Mouse (Mus musculus): ENCODE data around the gene AC124108.1. TPM values are rescaled to one million over a fixed set of nuclear protein-coding genes. Genes with fewer than 3 reads are reported as not detected.

The AC124108.1 gene
- polyA plus RNA-seq, 1 experiment from 2014 or later: 0.07 TPM

GRCm38 (mm10) chr1:132197666-132198065, 6.4 kb downstream of the AC124108.1 start:
- Histone ChIP-seq H3K4me3 (replicated peaks; ENCODE audit: low read depth, low read length) (no peak overlapping the region), H3K27ac (no peak overlapping the region), H3K4me2 (ENCODE audit: low read length) (no peak overlapping the region), H3K36me3 (ENCODE audit: insufficient read depth, low read length) (no peaks in the 10 kb centered on the region), H3K27me3 (ENCODE audit: insufficient read depth, low read length) (0 out of 2 replicates have a peak, but pooled peaks cover 2% of the 10 kb centered on the region), H3K9ac (ENCODE audit: low read depth, low read length) (no peak overlapping the region), H3K4me1 (replicated peaks; ENCODE audit: insufficient read depth, low read length) (no peaks in the 10 kb centered on the region), H3K9me3 (replicated peaks; ENCODE audit: low read length) (no peaks in the 10 kb centered on the region)
- no peak for ATAC-seq (replicated peaks; ENCODE audit: low FRiP score, low read depth)
- WGBS: 23% methylated on average over 9 of the region's 9 CpGs
- no peak for DNase-seq (ENCODE audit: low spot score)
- no peak for TF ChIP-seq CTCF (IDR thresholded peaks at IDR 0.05; ENCODE audit: low read depth)

GRCm38 (mm10) chr1:132198401-132199071, 7.3 kb downstream of the AC124108.1 start:
- H3K4me1 ChIP-seq (replicated peaks; ENCODE audit: insufficient read depth, low read length): no peaks in the 10 kb centered on the region
- DNase-seq (ENCODE audit: low spot score) (no peak), ATAC-seq (replicated peaks; ENCODE audit: low FRiP score, low read depth) (no peak)
- no peaks in the 10 kb centered on the region for H3K9me3 ChIP-seq (replicated peaks; ENCODE audit: low read length)
- H3K27ac ChIP-seq: no peak overlapping the region
- WGBS: 68% methylated on average over 16 of the region's 16 CpGs
- 0 out of 2 replicates have a peak, but pooled peaks cover 2% of the 10 kb centered on the region for H3K27me3 ChIP-seq (ENCODE audit: insufficient read depth, low read length)
- no peak overlapping the region for H3K9ac ChIP-seq (ENCODE audit: low read depth, low read length)
- H3K4me3 ChIP-seq (replicated peaks; ENCODE audit: low read depth, low read length): no peak overlapping the region
- H3K36me3 ChIP-seq (ENCODE audit: insufficient read depth, low read length): no peaks in the 10 kb centered on the region
- H3K4me2 ChIP-seq (ENCODE audit: low read length): no peak overlapping the region
- TF ChIP-seq CTCF (IDR thresholded peaks at IDR 0.05; ENCODE audit: low read depth): no peak

DNA sequence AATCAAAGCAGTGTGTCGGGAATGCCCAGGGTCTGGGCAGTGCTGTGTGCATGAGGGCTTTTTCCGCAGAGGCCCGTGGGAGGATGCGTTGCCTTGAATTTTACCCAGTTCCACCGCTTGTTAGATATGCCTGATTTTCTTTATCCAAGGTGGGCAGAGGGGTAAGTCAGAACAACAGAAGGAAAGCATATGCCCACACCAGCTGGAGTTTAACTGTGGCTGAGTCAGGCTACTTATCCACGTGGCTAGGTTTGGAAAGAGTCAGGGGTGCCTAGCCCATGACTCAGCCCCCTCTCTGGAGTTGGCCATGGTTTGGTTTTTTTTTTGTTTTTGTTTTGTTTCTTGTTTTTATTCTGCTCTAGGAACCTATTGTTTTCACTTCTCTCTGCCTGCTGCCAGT, 8.0 kb downstream of the AC124108.1 start:
- Histone ChIP-seq H3K4me3 (replicated peaks; ENCODE audit: low read depth, low read length) (no peak overlapping the region), H3K9me3 (replicated peaks; ENCODE audit: low read length) (no peaks in the 10 kb centered on the region), H3K4me2 (ENCODE audit: low read length) (no peak overlapping the region), H3K36me3 (ENCODE audit: insufficient read depth, low read length) (no peaks in the 10 kb centered on the region), H3K27ac (no peak overlapping the region), H3K27me3 (ENCODE audit: insufficient read depth, low read length) (0 out of 2 replicates have a peak, but pooled peaks cover 2% of the 10 kb centered on the region), H3K4me1 (replicated peaks; ENCODE audit: insufficient read depth, low read length) (no peaks in the 10 kb centered on the region), H3K9ac (ENCODE audit: low read depth, low read length) (no peak overlapping the region)
- no peak for ATAC-seq (replicated peaks; ENCODE audit: low FRiP score, low read depth)
- no peak for TF ChIP-seq CTCF (IDR thresholded peaks at IDR 0.05; ENCODE audit: low read depth)
- 63% methylated on average over 6 of the region's 6 CpGs for WGBS
- DNase-seq (ENCODE audit: low spot score): no peak

GRCm38 (mm10) chr1:132199934-132200333, 8.7 kb downstream of the AC124108.1 start:
- H3K9ac ChIP-seq (ENCODE audit: low read depth, low read length): no peak overlapping the region
- ATAC-seq (replicated peaks; ENCODE audit: low FRiP score, low read depth): no peak
- 0 out of 2 replicates have a peak, but pooled peaks cover 2% of the 10 kb centered on the region for H3K27me3 ChIP-seq (ENCODE audit: insufficient read depth, low read length)
- DNase-seq (ENCODE audit: low spot score): no peak
- no peak overlapping the region for H3K4me2 ChIP-seq (ENCODE audit: low read length)
- no peaks in the 10 kb centered on the region for H3K36me3 ChIP-seq (ENCODE audit: insufficient read depth, low read length)
- H3K9me3 ChIP-seq (replicated peaks; ENCODE audit: low read length): no peaks in the 10 kb centered on the region
- H3K4me3 ChIP-seq (replicated peaks; ENCODE audit: low read depth, low read length): no peak overlapping the region
- no peaks in the 10 kb centered on the region for H3K4me1 ChIP-seq (replicated peaks; ENCODE audit: insufficient read depth, low read length)
- no peak for TF ChIP-seq CTCF (IDR thresholded peaks at IDR 0.05; ENCODE audit: low read depth)
- 26% methylated on average over 12 of the region's 12 CpGs for WGBS
- no peak overlapping the region for H3K27ac ChIP-seq

DNA sequence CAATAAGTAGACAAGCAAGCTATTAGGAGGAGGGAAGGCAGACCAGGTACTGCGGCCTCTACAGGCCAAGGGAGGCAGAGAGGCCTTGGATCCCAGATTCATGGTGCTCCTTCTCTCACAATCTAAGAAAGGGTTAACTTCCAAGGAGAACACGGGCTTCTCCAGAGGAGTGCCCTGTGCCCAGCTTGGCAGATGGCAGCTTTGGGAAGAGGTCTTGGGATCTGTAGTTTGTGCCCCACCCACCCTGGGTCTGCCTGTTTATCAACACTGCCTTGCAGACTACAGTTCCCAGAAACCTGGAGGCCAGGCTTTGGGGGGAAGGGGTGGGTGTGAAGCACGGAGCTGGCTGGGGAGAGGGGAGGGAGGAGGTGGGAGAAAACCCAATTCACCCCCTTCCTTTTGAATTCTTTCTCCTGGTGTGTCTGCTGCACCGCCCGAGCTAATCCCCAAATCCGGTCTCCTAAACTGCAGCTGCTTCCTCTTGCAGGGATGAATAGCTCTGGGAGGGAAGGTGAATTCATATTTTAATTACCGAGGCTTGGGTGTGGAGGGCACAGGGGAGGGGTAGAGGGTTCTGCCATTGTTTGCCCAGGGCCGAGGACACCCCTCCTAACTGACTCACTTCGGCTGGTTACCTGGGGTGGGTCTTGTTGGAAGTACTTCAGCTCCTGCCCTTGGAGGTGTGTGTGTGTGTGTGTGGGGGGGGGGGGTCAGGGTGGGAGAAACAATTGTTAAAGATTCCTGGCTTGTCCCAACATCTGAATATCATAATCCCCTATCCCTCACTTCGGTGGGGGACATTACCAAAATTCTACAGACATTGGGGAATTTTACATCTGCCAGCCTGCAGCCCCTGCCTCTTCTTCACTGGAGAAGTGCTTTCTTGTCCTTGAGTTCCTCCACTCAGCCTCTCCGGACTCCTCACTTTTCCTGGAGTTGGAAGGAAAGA, 9.6 kb downstream of the AC124108.1 start:
- no peaks in the 10 kb centered on the region for H3K9me3 ChIP-seq (replicated peaks; ENCODE audit: low read length)
- H3K27ac ChIP-seq: no peak overlapping the region
- H3K9ac ChIP-seq (ENCODE audit: low read depth, low read length): no peak overlapping the region
- no peak overlapping the region for H3K4me2 ChIP-seq (ENCODE audit: low read length)
- 22% methylated on average over 10 of the region's 11 CpGs for WGBS
- ATAC-seq (replicated peaks; ENCODE audit: low FRiP score, low read depth) (peak; percentile 57; the same call in 1 of the 2 replicates), DNase-seq (ENCODE audit: low spot score) (peak; percentile 46)
- 0 out of 2 replicates have a peak, but pooled peaks cover 2% of the 10 kb centered on the region for H3K27me3 ChIP-seq (ENCODE audit: insufficient read depth, low read length)
- no peak overlapping the region for H3K4me3 ChIP-seq (replicated peaks; ENCODE audit: low read depth, low read length)
- peak; percentile 39; the same call in 1 of the 2 replicates for TF ChIP-seq CTCF (IDR thresholded peaks at IDR 0.05; ENCODE audit: low read depth)
- H3K36me3 ChIP-seq (ENCODE audit: insufficient read depth, low read length): no peaks in the 10 kb centered on the region
- H3K4me1 ChIP-seq (replicated peaks; ENCODE audit: insufficient read depth, low read length): no peaks in the 10 kb centered on the region

GRCm38 (mm10) chr1:132201511-132201860, 10.2 kb downstream of the AC124108.1 start:
- no peak overlapping the region for H3K9ac ChIP-seq (ENCODE audit: low read depth, low read length)
- no peak overlapping the region for H3K4me2 ChIP-seq (ENCODE audit: low read length)
- H3K27ac ChIP-seq: no peak overlapping the region
- H3K4me3 ChIP-seq (replicated peaks; ENCODE audit: low read depth, low read length): no peak overlapping the region
- WGBS: 37% methylated on average over 4 of the region's 4 CpGs
- no peak for DNase-seq (ENCODE audit: low spot score)
- H3K9me3 ChIP-seq (replicated peaks; ENCODE audit: low read length): no peaks in the 10 kb centered on the region
- ATAC-seq (replicated peaks; ENCODE audit: low FRiP score, low read depth): no peak; the same call in 1 of the 2 replicates
- H3K27me3 ChIP-seq (ENCODE audit: insufficient read depth, low read length): 0 out of 2 replicates have a peak, but pooled peaks cover 2% of the 10 kb centered on the region
- H3K36me3 ChIP-seq (ENCODE audit: insufficient read depth, low read length): no peaks in the 10 kb centered on the region
- no peaks in the 10 kb centered on the region for H3K4me1 ChIP-seq (replicated peaks; ENCODE audit: insufficient read depth, low read length)
- TF ChIP-seq CTCF (IDR thresholded peaks at IDR 0.05; ENCODE audit: low read depth): no peak

Data from kidney, postnatal 0 days (tissue).